Mouse (Mus musculus) MEL (cell line): ENCODE results near the gene Piezo1. TPM values are rescaled to one million over a fixed set of nuclear protein-coding genes. Genes with fewer than 3 reads are reported as not detected.

Experiments used
- DNase-seq: peaks from one replicate; pipeline ENCODE4 v3.0.0; 2011; ENCODE audit warnings: low read depth, low spot score
- H3K27ac ChIP-seq: 2 replicates; pipeline ENCODE4 v1.5.1; 2012; ENCODE audit warnings: low read depth, mild to moderate bottlenecking, control low read depth, low read length, moderate library complexity; ENCODE audit not compliant: control insufficient read depth
- H3K27me3 ChIP-seq, 2 experiments: fragments of 150-350 bp in 1 of 2; sonication (generic) in 1 of 2; 2 replicates each; pipeline ENCODE4 v1.6.1; 2012; ENCODE audit warnings: low read length in 2 of 2, mild to moderate bottlenecking in 2 of 2, improper control_type of control experiment in 1 of 2, moderate library complexity in 1 of 2; ENCODE audit not compliant: insufficient read depth in 2 of 2, control insufficient read depth in 1 of 2
- H3K36me3 ChIP-seq, 2 experiments: 2 replicates each; pipeline ENCODE4 v1.6.1; 2012 to 2014; ENCODE audit warnings: low read length in 2 of 2, improper control_type of control experiment in 1 of 2, inconsistent platforms in 1 of 2, mild to moderate bottlenecking in 1 of 2; ENCODE audit not compliant: insufficient read depth in 2 of 2, control insufficient read depth in 1 of 2
- H3K4me1 ChIP-seq, 2 experiments: fragments of 150-350 bp in 1 of 2; sonication (generic) in 1 of 2; 2 replicates each; pipeline ENCODE4 v1.6.1; 2012; ENCODE audit warnings: low read length in 2 of 2, improper control_type of control experiment in 1 of 2, mild to moderate bottlenecking in 1 of 2; ENCODE audit not compliant: insufficient read depth in 2 of 2, control insufficient read depth in 1 of 2
- H3K4me3 ChIP-seq, 2 experiments: fragments of 150-350 bp in 1 of 2; sonication (generic) in 1 of 2; 2 replicates each; pipeline ENCODE4 v1.5.1; 2012; ENCODE audit warnings: low read depth in 2 of 2, low read length in 2 of 2, mild to moderate bottlenecking in 2 of 2, moderate library complexity in 2 of 2, control low read depth in 1 of 2, improper control_type of control experiment in 1 of 2; ENCODE audit not compliant: control insufficient read depth in 1 of 2, insufficient read depth in 1 of 2
- H3K79me2 ChIP-seq: 2 replicates; pipeline ENCODE4 v1.6.1; 2012; ENCODE audit warnings: mild to moderate bottlenecking, low read length, moderate library complexity; ENCODE audit not compliant: control insufficient read depth, poor library complexity, insufficient read depth
- H3K9ac ChIP-seq: 2 replicates; pipeline ENCODE4 v1.6.1; 2012; ENCODE audit warnings: low read depth, mild to moderate bottlenecking, control low read depth, low read length, moderate library complexity; ENCODE audit not compliant: control insufficient read depth, poor library complexity, severe bottlenecking
- H3K9me3 ChIP-seq: fragments of 150-350 bp; sonication (generic); replicated peaks from 2 replicates; pipeline ENCODE4 v1.6.1; 2012; ENCODE audit warnings: mild to moderate bottlenecking, low read length, improper control_type of control experiment, moderate library complexity; ENCODE audit not compliant: insufficient read depth
- CHD1 ChIP-seq: IDR thresholded peaks from 2 replicates; pipeline ENCODE4 v1.6.1; 2012; ENCODE audit warnings: low read depth, mild to moderate bottlenecking, inconsistent platforms, low read length, improper control_type of control experiment
- CHD2 ChIP-seq: IDR thresholded peaks from 2 replicates; pipeline ENCODE4 v1.6.1; 2011; ENCODE audit warnings: low read length, improper control_type of control experiment
- CTCF ChIP-seq, 3 experiments: IDR thresholded peaks in 2 of 3; conservative IDR thresholded peaks in 1 of 3; 2 replicates each; pipeline ENCODE4 v1.5.1; 2011 to 2012; ENCODE audit warnings: low read length in 3 of 3, low read depth in 2 of 3, mild to moderate bottlenecking in 2 of 3, improper control_type of control experiment in 1 of 3, inconsistent platforms in 1 of 3, mixed read lengths in 1 of 3, moderate library complexity in 1 of 3; ENCODE audit not compliant: control insufficient read depth in 1 of 3, insufficient read depth in 1 of 3, poor library complexity in 1 of 3, severe bottlenecking in 1 of 3
- ELF1 ChIP-seq: IDR thresholded peaks from 2 replicates; pipeline ENCODE4 v1.6.1; 2014; ENCODE audit warnings: low read depth, mild to moderate bottlenecking, inconsistent platforms, low read length, improper control_type of control experiment, moderate library complexity
- ETS1 ChIP-seq: IDR thresholded peaks from 2 replicates; pipeline ENCODE4 v1.6.1; 2012; ENCODE audit warnings: low read depth, mild to moderate bottlenecking, inconsistent platforms, low read length, improper control_type of control experiment, moderate library complexity
- GATA1 ChIP-seq: IDR thresholded peaks from 2 replicates; pipeline ENCODE4 v1.6.1; 2011; ENCODE audit warnings: low read depth, low read length, improper control_type of control experiment
- HCFC1 ChIP-seq: IDR thresholded peaks from 2 replicates; pipeline ENCODE4 v1.6.1; 2012; ENCODE audit warnings: low read depth, mild to moderate bottlenecking, inconsistent platforms, low read length, improper control_type of control experiment, moderate library complexity
- JUND ChIP-seq: IDR thresholded peaks from 2 replicates; pipeline ENCODE4 v1.6.1; 2011; ENCODE audit warnings: low read depth, mild to moderate bottlenecking, improper control_type of control experiment, low read length
- MAZ ChIP-seq: IDR thresholded peaks from 2 replicates; pipeline ENCODE4 v1.6.1; 2012; ENCODE audit warnings: low read depth, mild to moderate bottlenecking, inconsistent platforms, low read length, improper control_type of control experiment
- MEF2A ChIP-seq: IDR thresholded peaks from 2 replicates; pipeline ENCODE4 v1.6.1; 2014; ENCODE audit warnings: low read depth, mild to moderate bottlenecking, inconsistent platforms, low read length, improper control_type of control experiment; ENCODE audit not compliant: poor library complexity, insufficient replicate concordance, severe bottlenecking; ENCODE audit errors: extremely low read depth
- MXI1 ChIP-seq: IDR thresholded peaks from 2 replicates; pipeline ENCODE4 v1.6.1; 2011; ENCODE audit warnings: mild to moderate bottlenecking, low read depth, low read length, improper control_type of control experiment
- MYB ChIP-seq: IDR thresholded peaks from 2 replicates; pipeline ENCODE4 v1.6.1; 2011; ENCODE audit warnings: mild to moderate bottlenecking, low read depth, low read length, improper control_type of control experiment
- MYC ChIP-seq: IDR thresholded peaks from 2 replicates; pipeline ENCODE4 v1.6.1; 2011; ENCODE audit warnings: low read depth, mild to moderate bottlenecking, low read length, improper control_type of control experiment, moderate library complexity
- POLR2A ChIP-seq, 2 experiments: IDR thresholded peaks; 2 replicates each; pipeline ENCODE4 v1.6.1; 2011 to 2012; ENCODE audit warnings: low read length in 2 of 2, mild to moderate bottlenecking in 2 of 2, control low read depth in 1 of 2, improper control_type of control experiment in 1 of 2, low read depth in 1 of 2, moderate library complexity in 1 of 2; ENCODE audit not compliant: control insufficient read depth in 1 of 2, insufficient read depth in 1 of 2, poor library complexity in 1 of 2
- RAD21 ChIP-seq: IDR thresholded peaks from 2 replicates; pipeline ENCODE4 v1.6.1; 2011; ENCODE audit warnings: mild to moderate bottlenecking, low read depth, low read length, improper control_type of control experiment
- RCOR1 ChIP-seq: IDR thresholded peaks from 2 replicates; pipeline ENCODE4 v1.6.1; 2012; ENCODE audit warnings: low read depth, mild to moderate bottlenecking, inconsistent platforms, low read length, improper control_type of control experiment
- SMC3 ChIP-seq: IDR thresholded peaks from 2 replicates; pipeline ENCODE4 v1.6.1; 2011; ENCODE audit warnings: low read depth, low read length, improper control_type of control experiment
- TAL1 ChIP-seq: IDR thresholded peaks from 2 replicates; pipeline ENCODE4 v1.6.1; 2012; ENCODE audit warnings: mild to moderate bottlenecking, inconsistent platforms, low read length, moderate library complexity, mixed read lengths
- TBP ChIP-seq: IDR thresholded peaks from 2 replicates; pipeline ENCODE4 v1.8.0; 2011; ENCODE audit warnings: low read depth, low read length, improper control_type of control experiment
- TCF12 ChIP-seq: IDR thresholded peaks from 2 replicates; pipeline ENCODE4 v1.6.1; 2014; ENCODE audit warnings: low read depth, mild to moderate bottlenecking, inconsistent platforms, low read length, improper control_type of control experiment, moderate library complexity
- UBTF ChIP-seq: IDR thresholded peaks from 2 replicates; pipeline ENCODE4 v1.6.1; 2012; ENCODE audit warnings: low read depth, mild to moderate bottlenecking, inconsistent platforms, low read length, improper control_type of control experiment, moderate library complexity, borderline replicate concordance; ENCODE audit not compliant: insufficient read depth
- ZC3H11A ChIP-seq: IDR thresholded peaks from 2 replicates; pipeline ENCODE4 v1.6.1; 2012; ENCODE audit warnings: low read depth, mild to moderate bottlenecking, inconsistent platforms, low read length, improper control_type of control experiment
- ZKSCAN1 ChIP-seq: IDR thresholded peaks from 2 replicates; pipeline ENCODE4 v1.6.1; 2012; ENCODE audit warnings: low read depth, mild to moderate bottlenecking, inconsistent platforms, low read length, improper control_type of control experiment, moderate library complexity
- ZMIZ1 ChIP-seq: IDR thresholded peaks from 2 replicates; pipeline ENCODE4 v1.6.1; 2012; ENCODE audit warnings: low read depth, mild to moderate bottlenecking, inconsistent platforms, low read length, improper control_type of control experiment, moderate library complexity
- polyA plus RNA-seq, 2 experiments: library from polyadenylated mRNA; stranded (reverse) in 1 of 2; unstranded in 1 of 2; fragments of >175 nt in 1 of 2; fragments of >200 nt in 1 of 2; gene quantifications; 2 replicates each; pipeline versions ENCODE4 v1.2.1 to v1.2.4; 2012; ENCODE audit warnings: low replicate concordance in 2 of 2, low read depth in 1 of 2; ENCODE audit not compliant: insufficient read length in 2 of 2, insufficient read depth in 1 of 2, missing spikeins in 1 of 2
- total RNA-seq: library from RNA; depleted of rRNA; stranded (reverse); fragments of 300-350 nt; gene quantifications from 2 replicates; pipeline ENCODE4 v1.2.3, GENCODE M21; 2012

The Piezo1 gene
- total and polyA plus RNA-seq, 3 experiments = 35.1 to 223 (median 144) TPM

DNA sequence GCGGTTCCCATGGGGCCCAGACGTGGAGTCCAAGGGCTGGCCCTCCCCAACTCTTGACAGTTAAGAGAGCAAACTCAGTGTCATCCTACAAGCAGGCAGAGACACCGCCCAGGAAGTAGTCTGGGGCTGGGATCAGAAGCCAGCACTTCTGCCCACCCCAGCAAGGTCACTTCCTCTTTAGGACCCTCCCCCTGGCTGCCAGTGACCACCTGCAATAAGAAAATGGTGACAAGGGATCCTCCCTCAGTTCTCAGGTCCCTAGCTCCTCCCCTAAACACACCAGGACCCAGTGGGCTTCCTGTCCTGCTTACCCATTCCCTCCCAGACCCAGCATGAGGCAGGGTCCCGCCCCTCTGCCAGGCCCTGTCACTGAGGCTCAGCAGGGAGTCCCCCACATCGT is 3.3 kb downstream of the Piezo1 start (continued):
- peak in 1 of 2 experiments; percentile 39; a peak in 1 of 4 replicates for TF ChIP-seq POLR2A (IDR thresholded peaks at IDR 0.05; ENCODE audit: control insufficient read depth in 1 of 2, insufficient read depth in 1 of 2, low read depth in 1 of 2, low read length in 2 of 2, poor library complexity in 1 of 2)
- no peak for TF ChIP-seq CTCF (IDR thresholded peaks at IDR 0.05 in 2 of 3, conservative IDR thresholded peaks at IDR 0.05 in 1 of 3; ENCODE audit: control insufficient read depth in 1 of 3, insufficient read depth in 1 of 3, low read depth in 2 of 3, low read length in 3 of 3, poor library complexity in 1 of 3, severe bottlenecking in 1 of 3)
- TF ChIP-seq MYC = peak; percentile 24; the same call in 1 of the 2 replicates
- TF ChIP-seq MEF2A = no peak
- TF ChIP-seq MAZ = peak; percentile 32; the same call in 1 of the 2 replicates

DNA sequence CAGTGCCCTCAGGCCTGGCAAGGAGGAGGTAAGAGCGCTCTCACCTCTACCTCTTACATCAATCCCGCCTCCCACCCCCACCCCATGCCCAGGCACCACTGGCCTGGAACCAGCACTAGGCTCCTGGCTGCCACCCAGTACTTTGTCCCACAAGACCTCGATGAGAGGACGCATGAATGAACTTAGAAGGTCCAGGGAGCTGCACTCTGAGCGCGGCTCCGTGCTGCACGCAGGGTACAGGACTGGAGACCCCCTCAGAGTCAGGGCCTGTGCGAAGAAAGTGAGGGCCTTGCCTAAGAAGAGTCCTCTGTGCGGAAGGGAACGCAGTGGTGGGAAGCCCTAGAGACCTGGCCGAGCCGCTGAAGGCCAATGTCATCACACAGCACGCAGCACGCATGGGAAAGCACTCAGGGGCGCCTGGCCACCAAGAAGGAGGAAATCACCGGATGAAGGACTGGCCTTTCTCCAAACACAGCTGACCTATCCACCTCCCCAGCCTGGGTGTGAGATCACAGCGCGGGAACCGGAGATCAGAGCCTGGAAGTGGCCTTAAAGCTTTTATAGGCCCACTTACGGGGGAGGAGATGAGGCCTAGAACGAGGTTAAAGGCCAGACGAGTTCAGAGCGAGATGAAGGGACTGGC is 4.2 kb downstream of the Piezo1 start:
- Histone ChIP-seq H3K4me1 (peaks cover 0 to 27% of the 10 kb centered on the region in 2 experiments; a peak in 3 of 4 replicates), H3K9ac (peak overlapping the region; percentile 58), H3K79me2 (peaks cover 83% of the 10 kb centered on the region), H3K9me3 (no peaks in the 10 kb centered on the region), H3K27ac (peak overlapping the region; percentile 63), H3K36me3 (peaks cover 3 to 27% of the 10 kb centered on the region in 2 experiments; a peak in 2 of 4 replicates), H3K4me3 (peak overlapping the region in 1 of 2 experiments; percentile 6; a peak in 1 of 4 replicates), H3K27me3 (no peaks in the 10 kb centered on the region)
- DNase-seq = no peak
- TF ChIP-seq HCFC1 = no peak
- TF ChIP-seq MYB = no peak
- TF ChIP-seq TBP = no peak
- TF ChIP-seq RCOR1 = no peak
- TF ChIP-seq ETS1 = no peak
- TF ChIP-seq JUND = no peak
- no peak for TF ChIP-seq CHD2
- no peak for TF ChIP-seq TCF12
- TF ChIP-seq ZKSCAN1 = no peak

DNA sequence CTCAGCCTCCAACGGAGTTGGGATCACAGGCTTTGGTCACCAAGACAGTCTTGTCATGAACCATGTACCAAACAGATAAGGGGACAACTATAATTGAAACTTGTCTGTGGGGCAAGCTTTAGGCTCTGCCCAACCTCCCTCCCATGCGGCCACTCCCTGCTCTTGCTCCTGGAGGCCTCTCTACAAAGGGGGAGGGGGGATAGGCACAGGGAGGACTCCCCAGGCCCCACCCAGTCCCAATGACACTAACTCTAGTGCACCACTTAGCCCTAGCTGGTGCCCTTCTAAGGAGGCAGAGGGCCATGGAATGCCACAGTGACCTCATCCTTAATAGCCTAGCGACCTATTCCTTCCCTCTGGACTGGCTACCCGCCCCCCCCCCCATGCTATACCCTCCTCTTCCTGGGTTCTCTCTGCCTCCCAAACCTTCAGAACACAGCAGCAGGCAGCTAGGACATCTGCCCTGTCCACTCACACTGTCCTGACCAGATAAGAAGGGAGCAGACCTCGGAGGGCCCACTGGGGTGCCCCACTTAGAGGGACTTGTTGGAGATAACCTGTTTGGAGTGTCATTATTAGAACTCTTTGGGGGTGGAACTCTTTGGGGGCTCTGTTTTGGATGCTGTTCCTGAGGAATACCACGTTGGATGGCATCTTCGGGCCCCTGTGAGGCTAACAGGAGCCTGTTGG is 4.9 kb downstream of the Piezo1 start:
- no peak overlapping the region for H3K4me3 ChIP-seq
- no peak overlapping the region for H3K9ac ChIP-seq
- no peak for DNase-seq

More for the DNA sequence above, 4.9 kb downstream of the Piezo1 start:
- Histone ChIP-seq H3K27me3 (no peaks in the 10 kb centered on the region), H3K79me2 (peaks cover 83% of the 10 kb centered on the region), H3K27ac (no peak overlapping the region), H3K9me3 (no peaks in the 10 kb centered on the region), H3K36me3 (peaks cover 3 to 27% of the 10 kb centered on the region in 2 experiments; a peak in 2 of 4 replicates), H3K4me1 (peaks cover 0 to 27% of the 10 kb centered on the region in 2 experiments; a peak in 3 of 4 replicates)
- no peak for TF ChIP-seq MYB
- TF ChIP-seq GATA1 = no peak
- no peak for TF ChIP-seq JUND
- TF ChIP-seq RAD21 = no peak
- TF ChIP-seq UBTF = no peak
- no peak for TF ChIP-seq ZMIZ1
- no peak for TF ChIP-seq CTCF (IDR thresholded peaks at IDR 0.05 in 2 of 3, conservative IDR thresholded peaks at IDR 0.05 in 1 of 3; ENCODE audit: control insufficient read depth in 1 of 3, insufficient read depth in 1 of 3, low read depth in 2 of 3, low read length in 3 of 3, poor library complexity in 1 of 3, severe bottlenecking in 1 of 3)
- TF ChIP-seq HCFC1 = no peak
- no peak for TF ChIP-seq CHD1
- TF ChIP-seq MEF2A = no peak
- TF ChIP-seq TAL1 = no peak
- no peak for TF ChIP-seq SMC3
- no peak for TF ChIP-seq ELF1
- TF ChIP-seq ZC3H11A = no peak
- TF ChIP-seq RCOR1 = no peak
- TF ChIP-seq MXI1 = no peak
